Mouse (Mus musculus): ENCODE measurements at regions not wholly inside any gene's neighbourhood (a gene's known extent, or its start where the extent isn't known, plus 50 kb on each side); places are given as distances from the start of the nearest gene placed in this dataset.

GRCm38 (mm10) chr3:156423100-156423499 is 138.5 kb upstream of the Negr1 start:
- no peak for DNase-seq

GRCm38 (mm10) chr3:156455042-156455441 is 106.6 kb upstream of the Negr1 start:
- no peak for DNase-seq

GRCm38 (mm10) chr3:156463299-156463698 is 98.3 kb upstream of the Negr1 start:
- DNase-seq = no peak

GRCm38 (mm10) chr3:156465601-156466000 is 96.0 kb upstream of the Negr1 start:
- no peak for DNase-seq

- DNase-seq = no peak
Observed at GRCm38 (mm10) chr3:156472665-156473064, 88.9 kb upstream of the Negr1 start.
